Mouse (Mus musculus) forebrain, postnatal 0 days (tissue): Measurements from ENCODE around the gene Cpne4. TPM values are rescaled to one million over a fixed set of nuclear protein-coding genes. Genes with fewer than 3 reads are reported as not detected.

Experiments
- ATAC-seq: fragments of 200-750 bp; cut with Nextera tagmentation; 2 replicates; pipeline ENCODE4 v1.8.0; 2017; ENCODE audit warnings: mild to moderate bottlenecking, moderate library complexity
- DNase-seq: peaks from one replicate; pipeline ENCODE4 v3.0.0-alpha.2; 2015
- H3K27ac ChIP-seq: fragments of 300-500 bp; sonication (generic); 2 replicates; pipeline ENCODE4 v1.5.1; 2014; ENCODE audit warnings: low read depth, mild to moderate bottlenecking, antibody characterized with exemption, low read length, moderate library complexity, mixed read lengths
- H3K27me3 ChIP-seq: fragments of 300-500 bp; sonication (generic); 2 replicates; pipeline ENCODE4 v1.6.1; 2014; ENCODE audit warnings: mild to moderate bottlenecking, low read length, mixed read lengths; ENCODE audit not compliant: insufficient read depth
- H3K36me3 ChIP-seq: fragments of 300-500 bp; sonication (generic); 2 replicates; pipeline ENCODE4 v1.6.1; 2014; ENCODE audit warnings: mild to moderate bottlenecking, moderate library complexity; ENCODE audit not compliant: insufficient read depth
- H3K4me1 ChIP-seq: fragments of 300-500 bp; sonication (generic); 2 replicates; pipeline ENCODE4 v1.6.1; 2014; ENCODE audit warnings: antibody characterized with exemption; ENCODE audit not compliant: insufficient read depth
- H3K4me2 ChIP-seq: fragments of 300-500 bp; sonication (generic); 2 replicates; pipeline ENCODE4 v1.6.1; 2014; ENCODE audit warnings: low read depth, mild to moderate bottlenecking, moderate library complexity
- H3K4me3 ChIP-seq: fragments of 300-500 bp; sonication (generic); 2 replicates; pipeline ENCODE4 v1.5.1; 2014; ENCODE audit warnings: low read depth, low read length, mixed read lengths
- H3K9ac ChIP-seq: fragments of 300-500 bp; sonication (generic); 2 replicates; pipeline ENCODE4 v1.6.1; 2014; ENCODE audit warnings: mild to moderate bottlenecking
- H3K9me3 ChIP-seq: fragments of 300-500 bp; sonication (generic); 2 replicates; pipeline ENCODE4 v1.6.1; 2016; ENCODE audit warnings: low read length
- CTCF ChIP-seq: sonication (generic); IDR thresholded peaks from 2 replicates; pipeline ENCODE4 v1.5.1; 2016; ENCODE audit warnings: antibody characterized with exemption, control low read depth, low read depth
- WGBS: fragments of 180-500 bp; shearing (Covaris S2); extraction: QIAGEN DNeasy Blood & Tissue Kit; methylation state at CpG from one replicate; pipeline ENCODE4 v1.1.7; 2014; 5-methylcytosine and 5-hydroxymethylcytosine counted together
- polyA plus RNA-seq: library from polyadenylated mRNA; unstranded; fragments of >200 nt; fragmentation: Nextera tagmentation; extraction: Ambion mirVana; gene quantifications from 2 replicates; pipeline ENCODE4 v1.2.1, GENCODE M21; 2015
- total RNA-seq: library from RNA; depleted of rRNA; stranded (reverse); fragments of >200 nt; gene quantifications from 2 replicates; pipeline ENCODE4 v1.2.3, GENCODE M21; 2014

Gene Cpne4
- total and polyA plus RNA-seq, 2 experiments from 2014 or later, result 42.8 to 70.4 TPM

DNA sequence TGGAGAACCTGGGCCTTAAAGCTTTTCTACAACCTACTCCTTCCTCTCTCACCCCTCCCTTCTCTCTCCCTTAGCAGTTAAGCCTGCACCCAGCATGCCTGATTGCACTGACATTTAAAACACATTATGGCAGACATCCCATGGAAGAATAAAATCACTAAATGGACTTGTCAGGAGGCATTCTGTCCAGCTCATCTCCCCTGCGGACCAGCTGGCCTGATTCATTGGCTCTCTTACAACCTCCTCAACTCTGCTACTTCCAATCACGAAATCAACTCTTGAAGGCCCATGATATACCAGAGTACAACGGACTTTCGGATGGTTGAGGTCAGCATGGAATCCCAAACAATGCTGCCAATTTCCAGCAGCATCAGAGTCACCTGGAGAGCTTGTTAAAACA lies 393.3 kb downstream of the Cpne4 start:
- no peak for DNase-seq
- WGBS, result 60% methylated on average over 4 of the region's 4 CpGs
- no peak for TF ChIP-seq CTCF
- Histone ChIP-seq H3K4me1 (no peaks in the 10 kb centered on the region), H3K27ac (no peak overlapping the region), H3K9me3 (no peaks in the 10 kb centered on the region), H3K27me3 (no peaks in the 10 kb centered on the region), H3K9ac (no peak overlapping the region), H3K4me3 (no peak overlapping the region), H3K4me2 (no peak overlapping the region), H3K36me3 (no peaks in the 10 kb centered on the region)
- ATAC-seq, result no peak

- no peak for ATAC-seq
Measured at GRCm38 (mm10) chr9:104950551-104950950, 403.5 kb downstream of the Cpne4 start.

DNA sequence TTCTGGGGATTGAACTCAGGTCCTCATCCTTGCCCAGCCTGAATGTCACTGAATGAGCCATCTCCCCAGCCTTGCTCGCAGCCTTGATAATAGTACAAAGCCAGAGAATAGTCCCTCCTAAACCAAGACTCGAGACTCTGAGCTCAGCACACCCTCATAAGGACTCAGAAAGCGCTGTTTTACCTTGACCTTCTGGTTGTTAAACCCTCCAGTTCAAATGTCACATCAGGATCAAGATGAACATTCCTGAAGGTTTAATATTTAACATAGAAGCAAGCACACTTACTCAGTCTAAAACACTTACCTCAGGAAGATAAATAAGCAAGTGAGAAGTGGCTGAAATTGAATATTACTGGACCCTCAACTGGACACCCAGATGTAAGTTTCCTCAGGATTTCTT lies 405.1 kb downstream of the Cpne4 start:
- ATAC-seq (no peak), DNase-seq (no peak)
- Histone ChIP-seq H3K9ac (no peak overlapping the region), H3K9me3 (no peaks in the 10 kb centered on the region), H3K4me2 (no peak overlapping the region), H3K27ac (no peak overlapping the region), H3K27me3 (no peaks in the 10 kb centered on the region), H3K4me1 (no peaks in the 10 kb centered on the region), H3K36me3 (no peaks in the 10 kb centered on the region), H3K4me3 (no peak overlapping the region)
- WGBS, result 74% methylated on average over 3 of the region's 3 CpGs
- no peak for TF ChIP-seq CTCF

More at GRCm38 (mm10) chr9:104950551-104950950, 403.5 kb downstream of the Cpne4 start:
- 75% methylated on average over 4 of the region's 4 CpGs for WGBS
- no peak for DNase-seq
- Histone ChIP-seq H3K4me1 (no peaks in the 10 kb centered on the region), H3K36me3 (no peaks in the 10 kb centered on the region), H3K27ac (no peak overlapping the region), H3K9me3 (no peaks in the 10 kb centered on the region), H3K4me2 (no peak overlapping the region), H3K4me3 (no peak overlapping the region), H3K9ac (no peak overlapping the region), H3K27me3 (no peaks in the 10 kb centered on the region)
- no peak for TF ChIP-seq CTCF

DNA sequence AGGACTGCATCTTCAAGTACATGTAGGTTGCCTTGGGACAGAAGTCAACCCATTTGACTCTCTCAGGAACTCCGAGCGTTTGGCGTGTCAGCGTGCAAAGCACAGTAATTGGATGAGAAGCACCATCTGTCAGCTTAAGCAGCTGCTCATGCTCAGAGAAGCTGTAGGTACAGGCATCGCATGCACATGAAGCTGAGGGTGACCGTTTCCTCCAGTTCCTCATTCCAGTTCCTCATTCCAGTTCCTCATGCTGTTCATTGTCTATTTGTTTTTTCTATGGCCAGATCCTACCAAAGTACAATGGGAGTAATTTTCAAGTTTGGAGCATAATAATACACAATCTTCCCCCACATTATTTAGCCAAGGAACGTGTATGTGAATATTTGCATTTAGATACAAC lies 425.7 kb downstream of the Cpne4 start:
- no peak overlapping the region for H3K27ac ChIP-seq
- 75% methylated on average over 7 of the region's 7 CpGs for WGBS
- TF ChIP-seq CTCF, result no peak
- ATAC-seq, result no peak
- H3K4me1 ChIP-seq, result no peaks in the 10 kb centered on the region
- H3K4me3 ChIP-seq, result no peak overlapping the region
- H3K36me3 ChIP-seq, result no peaks in the 10 kb centered on the region
- H3K4me2 ChIP-seq, result no peak overlapping the region
- no peak overlapping the region for H3K9ac ChIP-seq
- H3K9me3 ChIP-seq, result no peaks in the 10 kb centered on the region
- DNase-seq, result no peak
- no peaks in the 10 kb centered on the region for H3K27me3 ChIP-seq

DNA sequence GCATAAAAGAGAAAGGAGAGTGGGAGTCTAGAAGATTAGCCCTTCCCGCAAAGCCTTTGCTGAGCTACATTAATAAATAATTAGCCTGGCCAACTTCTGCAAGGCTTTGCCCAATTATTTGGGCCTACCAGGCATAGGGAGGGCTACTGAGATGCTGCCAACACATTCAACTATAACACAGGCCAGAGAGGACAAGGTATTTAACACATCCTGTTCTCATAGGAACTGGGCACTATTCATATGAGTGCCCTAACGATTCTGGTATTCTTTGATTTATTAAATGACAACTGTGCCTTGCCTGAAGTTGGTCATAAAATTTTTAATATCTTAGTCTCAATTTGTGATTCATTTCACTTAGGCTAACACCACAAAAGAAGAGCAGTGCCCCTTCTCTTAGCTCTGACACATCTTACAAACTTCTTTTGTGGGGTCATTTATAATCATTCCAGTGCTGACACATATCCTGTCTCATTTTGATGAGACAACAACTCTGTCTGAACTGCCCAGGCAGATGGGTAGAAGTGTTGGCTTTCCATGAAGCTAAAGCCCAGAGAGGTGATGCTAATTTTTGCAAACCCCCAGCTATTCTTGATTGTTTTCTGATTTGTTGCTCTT lies 435.0 kb downstream of the Cpne4 start:
- no peaks in the 10 kb centered on the region for H3K27me3 ChIP-seq
- TF ChIP-seq CTCF, result no peak
- no peak overlapping the region for H3K4me3 ChIP-seq
- no peak for DNase-seq
- H3K4me1 ChIP-seq, result no peaks in the 10 kb centered on the region
- no peaks in the 10 kb centered on the region for H3K36me3 ChIP-seq
- no peak for ATAC-seq
- H3K27ac ChIP-seq, result no peak overlapping the region
- H3K9me3 ChIP-seq, result no peaks in the 10 kb centered on the region
- WGBS, result 59% methylated on average over 2 of the region's 2 CpGs
- H3K9ac ChIP-seq, result no peak overlapping the region
- H3K4me2 ChIP-seq, result no peak overlapping the region

DNA sequence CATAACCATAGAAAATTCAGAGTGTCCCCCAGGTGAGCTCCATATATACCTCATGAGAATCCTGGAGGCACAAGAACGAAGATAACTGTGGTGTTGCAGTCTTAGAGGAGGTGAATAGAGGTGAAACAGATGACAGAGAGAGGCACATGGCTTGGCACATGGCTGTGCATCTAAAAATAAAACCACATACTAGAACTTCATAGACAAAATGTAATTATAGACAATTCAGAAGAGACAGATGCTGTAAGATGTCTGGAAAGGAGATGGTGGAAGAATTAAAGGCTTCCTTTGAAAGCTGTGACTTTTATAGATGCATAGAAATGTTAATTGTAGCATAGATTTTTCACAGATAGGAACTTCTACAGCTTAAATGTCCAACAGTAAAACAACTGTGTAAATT lies 451.1 kb downstream of the Cpne4 start:
- DNase-seq (no peak), ATAC-seq (no peak)
- Histone ChIP-seq H3K36me3 (no peaks in the 10 kb centered on the region), H3K9me3 (no peaks in the 10 kb centered on the region), H3K27me3 (no peaks in the 10 kb centered on the region), H3K4me2 (no peak overlapping the region), H3K9ac (no peak overlapping the region), H3K27ac (no peak overlapping the region), H3K4me1 (no peaks in the 10 kb centered on the region), H3K4me3 (no peak overlapping the region)
- WGBS, result 66% methylated on average over 1 of the region's 1 CpGs
- no peak for TF ChIP-seq CTCF

GRCm38 (mm10) chr9:105010721-105011120 lies 463.6 kb downstream of the Cpne4 start:
- ATAC-seq (no peak), DNase-seq (no peak)
- H3K27ac ChIP-seq, result no peak overlapping the region
- no peaks in the 10 kb centered on the region for H3K4me1 ChIP-seq
- no peak for TF ChIP-seq CTCF
- H3K9me3 ChIP-seq, result no peaks in the 10 kb centered on the region
- H3K36me3 ChIP-seq, result no peaks in the 10 kb centered on the region
- no peak overlapping the region for H3K4me3 ChIP-seq
- H3K9ac ChIP-seq, result no peak overlapping the region
- 35% methylated on average over 2 of the region's 2 CpGs for WGBS
- no peaks in the 10 kb centered on the region for H3K27me3 ChIP-seq
- H3K4me2 ChIP-seq, result no peak overlapping the region
